Mouse (Mus musculus) lung, embryonic 16.5 days (tissue): ENCODE results near the gene Lbhd1. TPM values are rescaled to one million over a fixed set of nuclear protein-coding genes. Genes with fewer than 3 reads are reported as not detected.
A peak's percentile ranks its signal among the peaks of the same experiment; 100 is the strongest.

Experiments used
- ATAC-seq: fragments of 200-750 bp; cut with Nextera tagmentation; 2 replicates; pipeline ENCODE4 v1.8.0; 2017; ENCODE audit warnings: low read depth, mild to moderate bottlenecking, moderate library complexity
- H3K27ac ChIP-seq: fragments of 300-500 bp; sonication (generic); 2 replicates; pipeline ENCODE4 v1.5.1; 2014; ENCODE audit warnings: mild to moderate bottlenecking, control low read depth, low read length
- H3K27me3 ChIP-seq: fragments of 300-500 bp; sonication (generic); 2 replicates; pipeline ENCODE4 v1.6.1; 2014; ENCODE audit warnings: low read depth, low read length, mixed read lengths; ENCODE audit not compliant: control insufficient read depth, insufficient read depth
- H3K36me3 ChIP-seq: fragments of 300-500 bp; sonication (generic); 2 replicates; pipeline ENCODE4 v1.6.1; 2014; ENCODE audit warnings: low read length; ENCODE audit not compliant: control insufficient read depth, insufficient read depth
- H3K4me1 ChIP-seq: fragments of 300-500 bp; sonication (generic); replicated peaks from 2 replicates; pipeline ENCODE4 v1.6.1; 2014; ENCODE audit warnings: low read length, mixed read lengths; ENCODE audit not compliant: control insufficient read depth, insufficient read depth
- H3K4me2 ChIP-seq: fragments of 300-500 bp; sonication (generic); 2 replicates; pipeline ENCODE4 v1.6.1; 2014; ENCODE audit warnings: low read depth, low read length, control low read depth
- H3K4me3 ChIP-seq: fragments of 300-500 bp; sonication (generic); 2 replicates; pipeline ENCODE4 v1.5.1; 2014; ENCODE audit warnings: mild to moderate bottlenecking, low read length, control low read depth
- H3K9ac ChIP-seq: fragments of 300-500 bp; sonication (generic); 2 replicates; pipeline ENCODE4 v1.6.1; 2014; ENCODE audit warnings: low read length, control low read depth
- H3K9me3 ChIP-seq: fragments of 300-500 bp; sonication (generic); 2 replicates; pipeline ENCODE4 v1.6.1; 2016; ENCODE audit warnings: low read length; ENCODE audit not compliant: control insufficient read depth
- whole genome bisulfite sequencing: fragments of 180-500 bp; shearing (Covaris S2); extraction: QIAGEN DNeasy Blood & Tissue Kit; methylation state at CpG from one replicate; pipeline ENCODE4 v1.1.7; 2014; 5-methylcytosine and 5-hydroxymethylcytosine counted together
- polyA plus RNA-seq: library from polyadenylated mRNA; unstranded; fragments of >200 nt; fragmentation: Nextera tagmentation; extraction: Ambion mirVana; gene quantifications from 2 replicates; pipeline ENCODE4 v1.2.1, GENCODE M21; 2015

Gene Lbhd1
- polyA plus RNA-seq, 1 experiment from 2014 or later = 71.3 TPM

GRCm38 (mm10) chr19:8920836-8921291 lies 37.3 kb downstream of the Lbhd1 start:
- WGBS = under 1% methylated on average over 6 of the region's 6 CpGs
- Histone ChIP-seq H3K4me1 (peaks cover 9% of the 10 kb centered on the region), H3K9me3 (no peaks in the 10 kb centered on the region), H3K36me3 (peaks cover 12% of the 10 kb centered on the region), H3K27ac (peak overlapping the region; percentile 90), H3K4me3 (peak overlapping the region; percentile 74), H3K27me3 (no peaks in the 10 kb centered on the region), H3K9ac (peak overlapping the region; percentile 81), H3K4me2 (peak overlapping the region; percentile 76)
- ATAC-seq = no peak; the same call in 1 of the 2 replicates

- Histone ChIP-seq H3K4me2 (peak overlapping the region; percentile 76; the same call in 1 of the 2 replicates), H3K4me3 (peak overlapping the region; percentile 74; the same call in 1 of the 2 replicates), H3K9ac (peak overlapping the region; percentile 48; the same call in 1 of the 2 replicates)
Observed at GRCm38 (mm10) chr19:8921741-8922140, 38.2 kb downstream of the Lbhd1 start.

DNA sequence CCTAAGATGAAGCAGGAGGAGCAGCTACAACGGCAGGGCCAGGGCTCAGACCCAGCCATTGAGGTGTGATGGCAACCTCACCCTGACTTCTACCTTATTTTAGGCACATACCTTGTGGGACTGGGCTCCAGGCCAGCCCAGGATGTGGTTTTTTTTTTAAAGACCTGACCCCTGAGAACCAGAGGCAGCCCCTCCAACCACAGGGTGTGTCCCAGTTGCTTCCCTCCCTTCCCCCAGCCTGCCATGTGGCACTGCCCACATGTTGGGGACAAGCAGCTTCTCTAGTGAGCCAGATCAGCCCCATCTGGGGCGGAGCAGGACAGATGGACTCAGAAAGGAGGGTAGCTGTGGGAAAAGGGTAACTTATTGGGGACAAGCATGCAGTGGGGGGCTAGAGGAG lies 43.2 kb downstream of the Lbhd1 start:
- 83% methylated on average over 2 of the region's 2 CpGs for WGBS
- Histone ChIP-seq H3K36me3 (peaks cover 10% of the 10 kb centered on the region), H3K4me3 (no peak overlapping the region), H3K27me3 (no peaks in the 10 kb centered on the region), H3K4me1 (peaks cover 10% of the 10 kb centered on the region), H3K4me2 (no peak overlapping the region), H3K9ac (no peak overlapping the region), H3K27ac (no peak overlapping the region), H3K9me3 (no peaks in the 10 kb centered on the region)
- no peak for ATAC-seq

More at GRCm38 (mm10) chr19:8921741-8922140, 38.2 kb downstream of the Lbhd1 start:
- 71% methylated on average over 9 of the region's 9 CpGs for WGBS
- Histone ChIP-seq H3K4me1 (peaks cover 9% of the 10 kb centered on the region), H3K9me3 (no peaks in the 10 kb centered on the region), H3K27me3 (no peaks in the 10 kb centered on the region), H3K36me3 (peaks cover 10% of the 10 kb centered on the region), H3K27ac (no peak overlapping the region)
- no peak for ATAC-seq

DNA sequence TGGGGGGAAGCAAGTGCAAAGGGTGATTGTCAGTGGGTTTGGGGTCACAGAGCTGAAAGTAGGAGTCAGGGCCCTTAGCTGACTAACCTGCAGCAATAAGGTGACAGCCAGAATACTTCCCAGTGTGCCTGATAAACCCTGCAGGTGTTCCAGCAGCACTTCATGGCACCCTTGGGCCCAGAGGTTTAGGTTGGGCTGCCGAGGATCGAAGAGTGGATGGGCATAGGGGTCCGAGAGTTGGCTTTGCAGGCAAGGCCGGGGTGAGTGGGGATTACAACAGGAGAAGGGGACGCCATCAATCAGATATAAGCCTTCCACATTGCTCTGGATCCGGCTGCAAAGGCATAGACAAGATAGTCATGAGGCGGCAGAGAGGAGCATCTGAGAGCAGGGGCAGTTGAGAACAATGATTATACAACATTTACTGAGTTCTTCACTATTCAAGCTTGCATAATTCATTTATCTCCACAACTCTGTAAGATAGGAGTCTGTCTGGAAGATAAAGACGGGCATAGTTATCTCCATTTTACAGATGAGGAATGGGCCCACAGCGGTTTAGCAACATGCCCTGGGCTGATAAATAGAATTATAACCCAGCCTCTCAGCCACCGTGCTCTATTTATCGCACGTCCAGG lies 44.5 kb downstream of the Lbhd1 start:
- no peak for ATAC-seq
- peaks cover 10% of the 10 kb centered on the region for H3K36me3 ChIP-seq
- WGBS = 85% methylated on average over 12 of the region's 12 CpGs
- H3K27me3 ChIP-seq = no peaks in the 10 kb centered on the region
- H3K27ac ChIP-seq = no peak overlapping the region
- H3K4me1 ChIP-seq = peaks cover 9% of the 10 kb centered on the region
- no peak overlapping the region for H3K4me3 ChIP-seq
- no peak overlapping the region for H3K9ac ChIP-seq
- no peaks in the 10 kb centered on the region for H3K9me3 ChIP-seq
- no peak overlapping the region for H3K4me2 ChIP-seq

- peak overlapping the region; percentile 82 for H3K4me3 ChIP-seq
Observed at GRCm38 (mm10) chr19:8928689-8929223, 45.2 kb downstream of the Lbhd1 start.

DNA sequence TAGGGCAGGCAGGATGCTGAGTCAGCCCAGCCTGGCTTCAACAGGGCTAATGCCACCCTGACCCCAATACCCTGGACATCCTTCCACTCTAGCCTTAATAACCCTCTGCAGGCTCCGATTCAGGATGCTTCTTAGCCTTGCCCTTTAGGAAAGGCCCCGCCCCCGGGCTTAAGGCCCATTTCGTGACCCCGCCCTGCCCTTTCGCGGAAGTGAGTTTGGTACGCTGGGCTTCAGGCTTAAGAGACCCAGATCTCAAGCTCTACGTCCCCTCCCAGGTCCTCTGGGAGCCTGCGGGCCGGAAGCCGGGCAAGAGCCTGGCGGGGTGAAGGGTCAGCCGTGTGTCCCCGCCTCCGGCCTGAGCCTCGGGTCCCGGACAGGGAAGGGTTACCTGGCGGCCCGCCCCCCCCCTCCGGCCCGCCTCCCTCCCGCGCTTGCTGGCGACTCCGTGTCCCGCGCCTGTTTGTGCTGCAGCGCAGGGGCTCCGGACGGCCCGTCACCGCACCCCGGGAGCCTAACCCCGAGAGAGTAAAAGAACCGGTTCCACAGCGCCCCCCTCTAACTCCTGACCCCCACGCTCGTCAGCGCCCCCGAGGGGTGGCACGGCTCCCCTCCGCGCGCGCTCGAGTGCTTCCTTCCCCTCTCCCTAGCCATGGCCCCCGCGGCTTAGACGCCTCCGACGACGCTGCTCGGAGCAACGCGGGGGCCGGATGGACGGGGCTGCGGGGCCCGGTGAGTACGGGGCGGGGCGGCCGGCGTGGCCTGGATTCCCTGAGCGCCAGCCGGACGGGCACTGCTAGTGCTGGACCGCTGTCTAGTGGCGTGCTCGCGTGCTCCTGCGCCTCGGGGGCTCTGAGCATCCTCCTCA lies 45.9 kb downstream of the Lbhd1 start, which contains the start of the genes Rom1 and Eml3:
Gene Rom1, minus strand, starts transcription at position 133 of the 865 bp plus-strand sequence.
Gene Eml3, plus strand, starts transcription at position 329 of the 865 bp plus-strand sequence.
- Histone ChIP-seq H3K4me3 (peak within 1 kb of the TSS; percentile 82), H3K27me3 (no peaks in the 10 kb centered on the region), H3K9me3 (no peaks in the 10 kb centered on the region), H3K36me3 (peaks cover 20% of the 10 kb centered on the region), H3K27ac (peak within 1 kb of the TSS; percentile 95), H3K4me2 (peak within 1 kb of the TSS; percentile 81), H3K9ac (peak within 1 kb of the TSS; percentile 89), H3K4me1 (peaks cover 9% of the 10 kb centered on the region)
- under 1% methylated on average over 51 of the region's 74 CpGs for WGBS
- peak; percentile 90 for ATAC-seq

More at GRCm38 (mm10) chr19:8928689-8929223, 45.2 kb downstream of the Lbhd1 start:
- H3K4me1 ChIP-seq = peaks cover 9% of the 10 kb centered on the region
- H3K4me2 ChIP-seq = peak overlapping the region; percentile 81
- no peaks in the 10 kb centered on the region for H3K27me3 ChIP-seq
- ATAC-seq = peak; percentile 12
- H3K9me3 ChIP-seq = no peaks in the 10 kb centered on the region
- 28% methylated on average over 16 of the region's 16 CpGs for WGBS
- H3K9ac ChIP-seq = peak overlapping the region; percentile 89
- peak overlapping the region; percentile 95 for H3K27ac ChIP-seq
- H3K36me3 ChIP-seq = peaks cover 16% of the 10 kb centered on the region

DNA sequence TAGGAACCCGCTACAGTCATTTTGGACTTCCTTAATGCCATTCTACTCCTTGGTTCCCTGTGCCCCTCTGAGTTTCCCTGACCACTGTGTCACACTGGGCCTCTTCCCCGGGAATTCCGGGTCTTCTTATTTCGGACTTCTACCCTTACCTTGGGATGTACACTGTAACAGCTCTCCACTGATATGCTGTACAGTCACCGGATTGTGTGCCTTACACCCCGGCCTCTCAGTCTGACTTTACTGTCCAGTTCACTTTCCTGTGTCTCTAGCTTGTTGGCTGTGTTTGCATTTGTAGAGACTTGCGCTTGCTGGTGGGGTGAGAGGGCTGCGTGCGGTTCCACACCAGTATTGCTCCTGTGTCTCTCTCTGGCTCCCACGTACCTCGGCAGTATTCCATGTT lies 46.6 kb downstream of the Lbhd1 start:
- Histone ChIP-seq H3K36me3 (peaks cover 24% of the 10 kb centered on the region), H3K4me1 (peaks cover 9% of the 10 kb centered on the region), H3K4me2 (peak overlapping the region; percentile 81), H3K27ac (peak overlapping the region; percentile 95), H3K4me3 (peak overlapping the region; percentile 82), H3K9me3 (no peaks in the 10 kb centered on the region), H3K9ac (peak overlapping the region; percentile 89), H3K27me3 (no peaks in the 10 kb centered on the region)
- no peak for ATAC-seq
- WGBS = 2% methylated on average over 11 of the region's 11 CpGs

- no peak for ATAC-seq
- Histone ChIP-seq H3K36me3 (peaks cover 24% of the 10 kb centered on the region), H3K9me3 (no peaks in the 10 kb centered on the region), H3K4me2 (peak overlapping the region; percentile 81), H3K4me3 (peak overlapping the region; percentile 82), H3K9ac (peak overlapping the region; percentile 89), H3K27ac (no peak overlapping the region), H3K27me3 (no peaks in the 10 kb centered on the region), H3K4me1 (peaks cover 9% of the 10 kb centered on the region)
- WGBS = 74% methylated on average over 7 of the region's 7 CpGs
Observed at GRCm38 (mm10) chr19:8930771-8931170, 47.2 kb downstream of the Lbhd1 start.

DNA sequence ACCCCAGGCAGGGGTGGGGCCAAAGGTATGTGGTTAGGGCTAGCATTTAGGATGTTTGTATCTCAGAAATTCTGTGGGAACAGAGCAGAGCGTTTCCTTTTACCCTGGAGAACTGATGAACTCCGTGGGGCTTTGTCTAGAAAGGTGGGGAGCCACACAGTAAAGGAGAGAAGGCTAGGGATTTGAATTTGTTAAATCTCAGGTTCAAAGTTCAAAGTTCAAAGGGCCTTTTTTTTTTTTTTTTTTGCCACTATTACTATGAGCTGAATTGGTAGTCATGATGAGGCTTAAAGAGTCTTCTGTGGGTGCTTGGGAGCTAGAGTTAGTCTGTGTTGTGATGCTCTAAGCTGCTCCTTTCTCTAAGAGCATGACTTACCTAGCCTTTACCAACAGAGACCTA lies 53.2 kb downstream of the Lbhd1 start:
- H3K9me3 ChIP-seq = no peaks in the 10 kb centered on the region
- no peak for ATAC-seq
- WGBS = 85% methylated on average over 2 of the region's 2 CpGs
- H3K4me3 ChIP-seq = no peak overlapping the region
- no peak overlapping the region for H3K27ac ChIP-seq
- H3K9ac ChIP-seq = no peak overlapping the region
- H3K36me3 ChIP-seq = peaks cover 25% of the 10 kb centered on the region
- no peak overlapping the region for H3K4me2 ChIP-seq
- peaks cover 7% of the 10 kb centered on the region for H3K4me1 ChIP-seq
- no peaks in the 10 kb centered on the region for H3K27me3 ChIP-seq
